Mouse (Mus musculus) left cerebral cortex, postnatal 10 days (tissue): ENCODE data around the gene Aspscr1. TPM values are rescaled to one million over a fixed set of nuclear protein-coding genes. Genes with fewer than 3 reads are reported as not detected.

Experiments
- DNase-seq, 2 experiments: peaks; one replicate each; pipeline ENCODE4 v3.0.0; 2021 to 2022; ENCODE audit warnings: low spot score in 2 of 2, mixed read lengths in 1 of 2; ENCODE audit errors: extremely low spot score in 1 of 2
- intact Hi-C: fragments of 180-260 bp; cut with DNase I; formaldehyde crosslinking; loops from one replicate; pipeline ENCODE4 v1.15.1; 2025
- total RNA-seq, 2 experiments: library from RNA; stranded (reverse); gene quantifications; 2 replicates each; pipeline ENCODE4 v1.2.3; 2021

Aspscr1 gene
- total RNA-seq, 2 experiments from 2014 or later: 59.1 to 66.6 TPM

- intact Hi-C loops: no loop called here
- DNase-seq: peak; percentile 93 to 97
Observed at GRCm38 (mm10) chr11:120633520-120634343, 39.0 kb upstream of the Aspscr1 start, which contains the start of gene Mafg. TSS of gene Mafg (minus strand) at chr11:120633600.

GRCm38 (mm10) chr11:120634810-120635209 is 38.0 kb upstream of the Aspscr1 start:
- intact Hi-C loops: no loop called here
- DNase-seq: no peak

- DNase-seq: no peak
- intact Hi-C loops: no loop called here
Observed at GRCm38 (mm10) chr11:120641255-120641654, 31.5 kb upstream of the Aspscr1 start.

- intact Hi-C loops: no loop called here
- DNase-seq: no peak
Observed at GRCm38 (mm10) chr11:120641869-120642268, 30.9 kb upstream of the Aspscr1 start.

- DNase-seq: no peak
- intact Hi-C loops: no loop called here
Observed at GRCm38 (mm10) chr11:120642939-120643600, 29.7 kb upstream of the Aspscr1 start.

- peak; percentile 92 to 93 for DNase-seq
- intact Hi-C loops: no loop called here
Observed at GRCm38 (mm10) chr11:120643601-120643987, 29.2 kb upstream of the Aspscr1 start, which contains the start of gene Pycr1. TSS of gene Pycr1 (minus strand) at chr11:120643769.

- no peak for DNase-seq
- intact Hi-C loops: no loop called here
Observed at GRCm38 (mm10) chr11:120647047-120647830, 25.5 kb upstream of the Aspscr1 start.

- DNase-seq: peak in 1 of 2 experiments; percentile 68
- intact Hi-C loops: no loop called here
Observed at GRCm38 (mm10) chr11:120648001-120648476, 24.7 kb upstream of the Aspscr1 start, which contains the start of gene Myadml2. TSS of gene Myadml2 (minus strand) at chr11:120648158.

- intact Hi-C loops: no loop called here
- no peak for DNase-seq
Observed at GRCm38 (mm10) chr11:120651872-120652271, 20.9 kb upstream of the Aspscr1 start.

- DNase-seq: no peak
- intact Hi-C loops: no loop called here
Observed at GRCm38 (mm10) chr11:120654741-120655140, 18.0 kb upstream of the Aspscr1 start.

GRCm38 (mm10) chr11:120657301-120657700 is 15.5 kb upstream of the Aspscr1 start:
- intact Hi-C loops: no loop called here

GRCm38 (mm10) chr11:120658876-120659410 is 13.8 kb upstream of the Aspscr1 start:
- intact Hi-C loops: loop anchor here (2.0 kb wide), 1 partner anchor 54 kb away; the partner anchor contains the start of genes Cenpx and Lrrc45
- peak; percentile 59 to 91 for DNase-seq

More at GRCm38 (mm10) chr11:120657301-120657700, 15.5 kb upstream of the Aspscr1 start:
- DNase-seq: no peak

GRCm38 (mm10) chr11:120659509-120660300 is 13.1 kb upstream of the Aspscr1 start:
- DNase-seq: no peak
- intact Hi-C loops: loop anchor here (2.0 to 5.0 kb wide), 2 partner anchors 53 to 118 kb away; partner anchors contain the start of genes Cenpx and Lrrc45

GRCm38 (mm10) chr11:120660301-120661075 is 12.3 kb upstream of the Aspscr1 start:
- peak in 1 of 2 experiments; percentile 84 for DNase-seq
- intact Hi-C loops: loop anchor here (5.0 kb wide), 1 partner anchor 117 kb away; no protein-coding TSS in a partner anchor

GRCm38 (mm10) chr11:120661076-120661460 is 11.7 kb upstream of the Aspscr1 start, which contains the start of gene Notum:
TSS of gene Notum (minus strand) at chr11:120661175.
- intact Hi-C loops: loop anchor here (5.0 kb wide), 1 partner anchor 116 kb away; no protein-coding TSS in a partner anchor
- DNase-seq: no peak

GRCm38 (mm10) chr11:120662759-120663158 is 10.0 kb upstream of the Aspscr1 start:
- peak in 1 of 2 experiments; percentile 48 for DNase-seq
- intact Hi-C loops: loop anchor here (5.0 kb wide), 1 partner anchor 115 kb away; no protein-coding TSS in a partner anchor

GRCm38 (mm10) chr11:120663714-120664113 is 9.1 kb upstream of the Aspscr1 start:
- DNase-seq: no peak
- intact Hi-C loops: loop anchor here (5.0 kb wide), 1 partner anchor 114 kb away; no protein-coding TSS in a partner anchor
